Mouse (Mus musculus): Measurements from ENCODE around the gene Ndn. TPM values are rescaled to one million over a fixed set of nuclear protein-coding genes. Genes with fewer than 3 reads are reported as not detected.

Gene Ndn
- total RNA-seq, 2 experiments from 2014 or later = 2.2 to 2.8 TPM

Other genes starting within 250 kb of the Ndn start
- not detected for gene Magel2, start 30.4 kb downstream of the Ndn start, total RNA-seq (2021)
- gene Mkrn3, start 73.6 kb downstream of the Ndn start, total RNA-seq (2021) = under 1 TPM; 0.14 to 0.17 TPM
- under 1 TPM; 0.27 to 0.45 TPM for gene Peg12, start 117.9 kb downstream of the Ndn start, total RNA-seq (2021)